Mouse (Mus musculus): ENCODE data around the gene Alkbh3.

The Alkbh3 gene

DNA sequence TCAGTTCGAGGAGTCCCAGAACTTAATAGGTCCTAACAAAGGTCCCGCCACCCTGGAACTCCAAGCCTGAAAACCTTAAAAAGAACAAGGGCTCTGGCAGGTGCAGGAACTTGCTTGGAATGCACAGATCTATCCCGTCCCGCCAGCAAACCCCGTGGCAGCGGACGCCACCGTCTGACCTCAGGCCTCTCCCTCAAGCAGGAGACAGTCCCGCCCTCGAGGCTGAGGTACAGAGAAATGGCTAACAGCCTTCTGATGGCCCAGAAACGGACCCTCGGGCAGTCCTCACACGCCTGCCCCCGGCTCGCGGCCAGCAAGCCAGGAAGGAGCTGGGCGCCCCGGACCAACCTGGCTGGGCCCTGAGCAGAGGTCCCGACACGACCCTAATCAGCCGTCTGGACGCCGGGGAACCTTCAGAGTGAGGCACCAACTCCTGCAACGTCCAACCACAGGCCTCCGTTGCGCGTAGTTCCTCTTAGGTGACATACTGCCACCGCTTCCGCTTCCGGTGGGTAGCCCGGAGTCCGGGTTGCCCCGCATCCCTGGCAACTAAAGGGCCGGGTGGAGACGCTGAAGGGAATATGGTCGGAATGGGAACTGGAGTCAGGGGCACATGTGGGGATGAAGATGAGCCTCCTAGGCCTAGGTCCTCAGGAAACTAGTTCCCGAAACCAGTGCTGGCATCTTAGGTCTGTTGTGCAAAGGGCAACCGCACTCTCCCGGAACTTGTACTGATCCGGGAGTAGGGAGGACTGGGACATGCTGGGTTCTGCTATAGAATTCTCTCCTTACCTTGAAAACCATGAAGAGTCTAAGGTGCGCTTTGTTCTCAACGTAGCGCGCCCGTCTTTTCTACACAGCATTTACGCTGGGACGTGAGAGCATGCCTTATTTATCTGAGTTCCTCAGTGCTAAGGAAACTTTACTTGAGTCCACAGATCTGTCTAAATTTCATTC is at the start of gene Alkbh3:
Alkbh3 (minus strand) TSS at position 473 of the 957 bp plus-strand sequence.
- 3% methylated on average over 47 of the region's 47 CpGs for WGBS

DNA sequence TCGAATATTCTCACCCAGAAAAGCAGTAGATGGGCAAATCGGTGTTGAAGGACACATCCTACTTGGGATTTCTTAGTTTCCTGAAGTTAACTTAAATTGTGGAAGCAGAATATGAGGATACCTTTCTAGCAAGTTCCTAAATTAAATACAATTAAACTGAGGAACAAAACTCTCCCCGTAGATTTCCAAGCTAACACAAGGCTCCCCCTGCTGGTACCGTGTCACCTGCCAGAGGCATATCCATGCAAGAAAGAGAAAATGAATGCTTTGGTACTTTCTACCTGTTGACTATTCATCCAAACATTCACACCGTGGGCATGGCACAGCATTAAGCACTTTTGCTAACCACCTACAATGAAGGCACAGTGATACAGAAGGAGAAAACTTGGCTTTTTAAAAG is 48.9 kb upstream of the Alkbh3 start:
- WGBS, result 66% methylated on average over 5 of the region's 5 CpGs

DNA sequence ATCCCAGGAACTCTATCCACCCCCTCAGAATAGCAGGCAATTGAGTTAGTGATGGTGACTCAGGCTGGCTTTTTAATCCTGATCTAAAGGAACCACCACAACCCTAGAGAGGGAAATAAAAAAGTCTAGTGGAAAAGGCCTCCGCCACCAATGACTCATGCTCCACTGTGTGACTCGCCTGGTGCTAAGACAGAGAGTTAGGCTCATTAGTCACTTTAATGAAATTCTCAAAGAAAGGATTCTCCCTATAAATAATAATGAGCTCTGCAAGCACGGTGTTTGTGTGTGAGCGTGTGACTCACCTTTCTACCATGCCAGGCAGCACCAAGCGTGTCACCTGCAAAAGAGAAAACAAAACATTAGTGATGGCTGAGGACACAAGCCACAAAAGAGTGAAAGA is 41.3 kb upstream of the Alkbh3 start:
- 48% methylated on average over 5 of the region's 5 CpGs for WGBS

DNA sequence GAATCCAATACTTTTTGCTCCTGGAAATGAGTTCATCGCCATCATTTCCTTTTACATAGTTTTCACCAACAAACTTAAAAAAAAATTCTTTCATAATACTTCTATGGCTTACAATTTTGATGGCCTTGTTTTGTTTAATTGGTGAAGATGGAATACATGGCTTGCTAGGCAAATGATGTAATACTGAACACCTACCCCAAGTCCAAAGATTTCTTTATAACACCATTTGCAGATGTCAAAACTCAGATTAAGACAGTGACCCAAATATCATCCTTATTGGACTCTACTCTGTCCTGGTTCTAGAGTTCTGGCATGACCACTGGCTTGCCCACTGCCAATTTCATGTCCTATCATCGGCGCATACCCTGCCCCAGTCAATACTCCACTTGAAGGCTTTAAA is 40.3 kb upstream of the Alkbh3 start:
- 97% methylated on average over 3 of the region's 3 CpGs for whole genome bisulfite sequencing

DNA sequence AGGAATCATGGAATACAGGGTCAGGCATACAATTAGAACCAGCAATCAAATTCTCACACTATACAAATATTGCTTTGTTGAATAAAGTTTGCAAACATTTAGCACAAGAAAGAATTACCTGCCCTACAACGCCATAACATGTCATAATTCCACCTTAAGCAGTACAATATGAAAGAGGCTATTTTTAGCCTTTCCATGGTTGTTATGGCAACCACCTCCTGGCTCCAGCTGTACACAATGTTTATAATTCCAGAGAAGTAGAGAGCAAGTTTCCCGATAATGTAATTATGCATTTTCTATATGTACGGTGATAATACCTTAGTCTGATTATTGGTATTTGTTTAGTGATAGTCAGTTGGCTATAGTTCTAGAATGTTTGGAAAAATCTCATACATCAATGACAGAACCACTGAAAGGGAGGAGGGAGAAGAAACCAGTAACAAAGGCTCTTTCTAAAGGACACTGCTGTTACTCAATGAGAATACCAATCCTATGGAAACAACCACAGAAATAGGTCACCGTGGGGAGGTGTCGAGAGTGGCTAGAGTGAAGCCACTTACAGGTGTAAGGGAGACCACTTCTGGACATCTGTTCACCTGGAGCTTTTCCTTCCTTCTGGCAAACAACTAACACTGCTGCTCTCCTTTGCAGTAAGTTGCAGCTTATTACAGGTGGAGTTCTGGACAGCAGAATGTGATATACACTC is 39.0 kb upstream of the Alkbh3 start:
- 64% methylated on average over 5 of the region's 5 CpGs for WGBS

DNA sequence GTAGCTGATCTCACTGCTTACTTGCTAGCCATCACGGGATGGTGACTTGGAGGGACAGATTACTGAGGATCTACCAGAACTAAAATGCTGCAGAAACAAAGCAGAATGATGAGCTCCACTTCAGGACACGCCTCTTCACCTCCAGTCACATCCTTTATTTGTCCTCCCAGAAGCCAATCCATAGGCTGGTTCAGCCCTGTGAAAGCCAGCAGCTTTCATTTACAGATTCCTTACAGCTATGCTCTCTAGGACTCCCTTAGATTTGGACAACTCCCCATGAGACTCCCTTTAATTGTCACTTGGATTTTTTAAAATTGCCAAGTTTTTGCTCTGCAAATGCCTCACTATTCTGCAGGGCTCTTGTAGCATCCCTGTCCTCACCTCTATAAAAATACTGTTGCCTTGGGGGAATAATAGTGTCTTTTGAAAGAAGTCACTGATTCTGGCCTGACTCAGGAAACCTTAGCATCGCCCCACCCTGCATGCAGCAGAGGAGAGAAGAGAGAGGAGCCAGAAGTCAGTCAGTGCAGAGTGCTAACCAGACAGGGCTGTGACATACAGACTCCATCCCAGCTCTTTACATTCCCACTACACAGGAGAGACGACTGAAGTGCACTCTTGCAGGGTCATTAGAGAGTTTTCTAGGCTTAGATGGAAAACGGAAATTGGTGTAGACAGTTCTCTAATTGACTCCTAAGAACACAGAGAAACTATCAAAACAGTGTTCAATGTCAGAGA is 38.3 kb upstream of the Alkbh3 start:
- WGBS, result 69% methylated on average over 5 of the region's 5 CpGs

DNA sequence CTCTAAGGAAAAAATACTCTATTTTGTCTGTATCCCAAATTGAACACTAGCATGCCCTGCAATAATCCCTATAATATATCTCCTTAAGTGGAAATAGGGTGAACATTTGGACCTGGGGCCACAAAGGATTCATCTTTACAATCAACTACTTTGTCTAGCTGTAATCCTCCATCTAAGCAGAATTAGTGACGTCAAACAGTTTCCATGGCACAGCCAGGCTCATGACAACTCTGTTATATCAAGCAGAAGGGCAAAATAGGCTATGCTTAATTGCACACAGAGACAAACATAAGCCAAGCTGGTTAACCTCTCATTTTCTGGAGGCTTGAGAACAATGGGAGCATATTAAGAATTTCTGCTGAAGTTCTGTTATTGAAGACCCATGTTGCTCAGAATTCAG is 37.7 kb upstream of the Alkbh3 start:
- 41% methylated on average over 1 of the region's 1 CpGs for WGBS

DNA sequence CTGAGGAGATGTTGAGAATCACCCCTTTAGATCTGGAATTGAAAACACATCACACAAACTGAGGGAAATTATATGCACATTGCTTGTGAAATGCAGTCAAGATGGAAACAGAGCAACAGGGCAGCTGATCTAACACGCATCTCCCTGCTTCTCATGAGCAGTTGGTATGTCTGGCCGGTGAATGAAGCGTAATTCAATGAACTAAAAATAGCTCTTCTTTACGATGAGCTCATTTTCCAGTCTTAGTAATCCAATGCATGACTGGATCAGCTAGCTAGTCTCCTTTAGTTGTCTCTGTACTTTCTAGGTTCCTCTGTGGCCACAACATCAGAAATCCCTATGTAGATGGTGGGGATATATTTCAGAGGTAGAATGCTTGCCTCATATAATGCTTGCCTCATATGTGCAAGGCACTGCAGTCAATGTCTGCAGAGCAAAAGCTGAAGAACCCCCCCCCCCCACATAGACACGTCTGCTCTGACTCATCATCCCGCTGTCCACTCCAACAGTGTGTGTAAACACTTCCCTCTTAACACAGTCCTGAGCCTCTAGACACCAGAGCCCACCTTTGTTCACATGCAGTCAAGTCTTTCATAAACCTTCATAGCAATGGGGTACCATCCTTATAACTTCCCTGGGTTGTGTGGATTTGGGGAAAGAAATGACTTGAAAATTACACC is 34.9 kb upstream of the Alkbh3 start:
- 38% methylated on average over 6 of the region's 6 CpGs for WGBS

DNA sequence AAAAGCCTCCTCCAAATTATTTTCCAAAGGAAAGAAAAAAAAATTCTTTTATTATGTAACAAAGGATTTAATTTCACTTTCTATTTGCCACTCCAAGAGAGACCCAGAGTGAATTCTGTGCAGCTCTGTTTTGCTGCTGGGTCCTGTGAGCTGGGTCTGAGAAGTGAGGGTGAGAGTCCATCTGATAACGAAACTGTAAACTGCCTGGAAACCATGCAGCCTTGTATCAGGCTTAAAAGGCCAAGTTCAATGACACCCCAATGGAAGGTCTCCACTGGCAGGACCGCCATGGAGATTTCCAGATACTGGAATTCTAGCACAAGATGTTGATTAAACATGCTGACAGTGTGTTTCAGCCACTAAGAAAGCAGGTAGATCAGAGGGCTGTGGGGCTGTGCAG is 33.6 kb upstream of the Alkbh3 start:
- WGBS, result 80% methylated on average over 2 of the region's 2 CpGs

DNA sequence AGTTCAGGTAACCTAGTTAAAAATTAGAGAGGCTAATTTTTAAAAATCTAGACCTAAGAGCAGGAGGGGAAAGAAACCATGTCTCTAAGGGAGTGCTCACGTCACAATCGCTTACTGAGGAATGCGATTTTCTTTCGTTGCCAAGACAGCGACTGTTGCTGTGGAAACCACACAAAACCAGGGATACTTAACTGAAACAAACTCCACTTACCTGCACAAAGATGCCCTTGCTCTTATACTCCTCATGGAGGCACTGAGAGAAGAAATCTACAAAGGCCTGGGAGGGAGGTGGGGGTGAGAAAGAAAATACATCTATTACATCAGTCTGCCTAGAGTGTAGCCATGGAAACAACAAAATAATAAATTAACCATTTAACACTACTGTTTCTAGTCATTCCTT is 33.1 kb upstream of the Alkbh3 start:
- WGBS, result 30% methylated on average over 5 of the region's 5 CpGs

DNA sequence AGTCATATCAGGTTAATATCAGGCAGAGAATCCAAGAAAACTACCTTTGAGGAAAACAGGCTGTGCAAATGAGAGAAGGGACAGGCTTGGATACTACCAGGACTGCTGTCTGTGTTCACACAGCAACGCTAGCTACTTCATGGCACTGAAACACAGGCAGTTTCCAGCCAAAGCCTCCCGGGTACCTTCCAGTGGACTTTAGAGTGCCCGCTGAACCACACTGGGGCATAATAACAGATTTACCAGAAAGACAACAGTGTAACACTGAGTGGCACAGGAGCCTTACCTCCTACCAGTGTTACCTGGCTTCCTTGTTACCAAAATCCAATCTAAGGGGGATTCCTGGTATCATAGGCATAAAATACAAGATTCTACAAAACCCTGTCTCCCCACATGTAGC is 31.9 kb upstream of the Alkbh3 start:
- 85% methylated on average over 3 of the region's 3 CpGs for WGBS

DNA sequence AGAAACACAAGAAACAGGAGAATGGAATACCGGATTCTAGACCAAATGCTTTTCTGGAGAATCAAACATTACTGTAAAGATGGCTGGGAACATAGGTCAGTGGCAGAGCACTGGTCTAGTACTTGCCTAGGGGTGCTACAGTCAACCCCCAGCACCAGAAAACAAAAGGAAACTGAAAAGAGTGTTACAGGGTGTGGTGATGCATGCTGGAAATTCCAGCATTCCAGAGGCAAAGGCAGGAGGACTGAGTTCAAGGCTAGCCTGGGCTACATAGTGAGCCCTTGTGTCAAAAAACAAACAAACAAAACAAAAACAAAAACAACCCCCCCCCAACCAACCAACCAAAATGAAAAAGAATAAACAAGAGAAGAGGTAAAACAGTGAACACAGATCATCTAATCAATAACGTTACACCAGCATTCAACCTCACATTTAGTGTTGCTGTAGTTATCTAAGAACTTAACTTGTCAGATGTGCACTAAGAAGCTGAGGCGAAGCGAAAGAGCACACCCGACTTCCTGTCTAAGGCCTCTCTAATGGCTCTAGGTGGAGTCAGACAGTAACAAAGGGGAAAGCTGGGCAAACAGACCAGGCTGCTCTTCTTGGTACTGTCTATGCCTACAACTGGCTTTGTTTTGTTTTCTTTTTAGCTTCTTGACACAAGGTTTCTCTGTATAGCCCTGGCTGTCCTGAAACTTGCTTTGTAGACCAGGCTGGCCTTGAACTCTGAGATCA is 30.0 kb upstream of the Alkbh3 start:
- WGBS, result 88% methylated on average over 5 of the region's 5 CpGs

DNA sequence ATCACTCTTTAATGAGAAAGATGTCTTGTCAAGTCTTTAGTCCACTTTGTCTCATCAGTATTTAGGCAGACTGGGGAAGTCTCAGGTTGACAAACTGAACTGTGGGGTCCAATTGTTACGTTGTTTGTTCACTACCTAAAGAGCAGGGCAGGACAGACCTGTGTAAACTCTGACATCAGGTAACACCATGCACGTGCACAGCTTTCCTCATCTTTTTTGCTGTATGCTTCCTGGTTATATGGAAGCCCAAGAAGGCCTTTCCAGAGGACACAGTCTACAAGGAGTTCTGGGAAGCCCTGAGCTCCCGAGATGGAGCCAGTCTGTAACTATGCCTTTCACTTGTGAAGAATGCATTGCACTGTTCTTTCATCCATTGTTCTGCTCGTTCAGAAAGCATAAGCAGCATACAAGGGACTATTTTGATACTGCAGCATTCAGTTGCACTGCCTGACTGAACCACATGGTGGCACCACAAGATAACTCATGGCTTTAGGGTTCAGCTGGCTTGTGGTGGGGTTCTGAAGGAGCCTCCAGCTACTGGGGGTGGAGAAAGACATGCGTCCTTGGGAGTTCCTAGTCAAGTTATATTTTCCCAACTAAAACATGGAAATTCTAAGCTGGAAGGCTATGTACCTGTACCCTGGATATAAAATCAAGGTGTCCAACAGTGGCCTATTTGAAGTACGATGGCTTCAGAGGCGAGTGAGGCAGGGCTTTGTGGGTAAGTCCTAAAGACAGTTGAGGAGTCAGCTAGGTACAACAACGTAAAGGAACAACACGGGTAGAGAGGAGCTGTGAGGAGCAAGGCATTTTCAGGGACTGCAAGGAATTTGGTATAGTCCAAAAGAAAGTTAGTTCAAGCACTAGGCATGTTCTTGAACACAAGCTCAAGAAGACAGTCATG is 25.1 kb upstream of the Alkbh3 start:
- WGBS, result 57% methylated on average over 9 of the region's 9 CpGs

DNA sequence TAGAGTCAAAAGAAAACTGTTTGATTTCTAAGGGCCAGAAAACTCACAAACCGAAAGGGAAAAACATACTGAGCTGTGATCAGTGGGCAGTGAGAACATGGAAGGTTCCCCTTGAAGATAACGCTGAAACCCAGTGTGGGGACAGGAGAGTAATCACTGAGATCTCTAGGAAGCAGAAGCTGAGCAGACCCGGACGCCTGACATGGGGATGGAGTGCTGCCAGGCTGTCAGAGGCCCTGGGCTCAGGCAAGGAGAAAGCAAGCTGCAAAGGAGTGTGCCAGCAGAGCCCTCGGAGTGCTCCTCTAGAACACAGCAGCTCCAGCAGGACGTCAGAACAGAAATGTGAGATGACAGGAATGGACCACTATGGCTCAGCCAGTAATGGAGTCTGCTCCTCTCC is 14.0 kb upstream of the Alkbh3 start:
- WGBS, result 55% methylated on average over 6 of the region's 6 CpGs

DNA sequence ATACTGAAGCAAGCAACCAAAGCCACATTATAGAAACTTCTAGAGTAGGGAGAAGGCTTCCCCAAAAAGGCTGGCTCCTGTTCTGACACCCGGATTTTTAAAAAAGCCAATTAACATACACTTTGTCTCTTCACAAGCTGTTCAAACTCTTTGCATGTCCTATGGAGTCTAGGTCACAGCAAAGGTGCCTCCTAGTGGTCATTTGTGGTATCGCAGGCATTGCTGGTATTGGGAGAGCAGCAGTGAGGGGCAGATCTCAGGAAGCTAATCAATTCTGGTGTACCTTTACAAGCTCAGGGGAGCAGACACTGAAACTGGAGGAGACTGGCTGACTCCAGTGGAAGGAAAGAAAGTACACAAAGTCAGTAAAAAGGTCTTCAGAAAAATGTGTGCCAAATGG is 8.3 kb downstream of the Alkbh3 start:
- WGBS, result 1% methylated on average over 2 of the region's 2 CpGs

DNA sequence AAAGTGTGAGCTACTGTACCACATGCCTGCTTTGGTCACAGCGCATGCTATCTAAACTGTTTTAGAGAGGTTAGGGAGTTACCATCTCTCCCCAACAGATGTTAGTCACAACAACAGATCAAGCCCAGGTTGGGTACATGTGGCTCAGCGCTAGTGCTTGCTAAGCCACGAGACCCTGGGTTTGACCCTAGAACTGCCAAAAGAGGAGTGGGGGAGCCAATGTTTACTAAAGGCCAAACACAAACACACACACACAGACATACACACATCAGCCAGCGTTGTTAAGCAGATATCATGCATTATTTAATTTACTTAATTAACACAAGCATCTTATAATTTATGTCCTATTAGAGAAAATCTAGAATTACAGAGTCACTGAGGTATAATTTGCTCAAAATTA is 8.7 kb downstream of the Alkbh3 start:
- WGBS, result 71% methylated on average over 4 of the region's 4 CpGs

DNA sequence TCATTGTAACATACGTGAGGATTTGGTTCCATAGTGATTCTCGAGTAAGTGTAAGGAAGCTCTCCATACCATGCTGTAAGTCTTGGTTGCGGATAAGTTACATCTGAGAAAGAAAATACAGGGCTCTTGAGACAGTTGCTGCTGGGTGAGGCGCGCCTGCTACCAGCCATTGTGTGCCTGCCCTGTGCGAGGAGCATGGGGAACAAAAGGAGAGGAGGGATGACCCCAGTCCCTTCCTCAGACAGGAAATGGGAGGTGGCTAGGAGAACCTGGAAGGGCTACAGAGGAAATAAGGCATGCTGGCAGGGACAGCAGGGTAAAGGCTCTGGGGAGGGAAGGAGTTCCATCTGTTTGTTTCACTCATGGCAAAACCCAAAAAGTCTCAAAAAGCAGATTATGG is 9.2 kb downstream of the Alkbh3 start:
- whole genome bisulfite sequencing, result 86% methylated on average over 6 of the region's 6 CpGs

DNA sequence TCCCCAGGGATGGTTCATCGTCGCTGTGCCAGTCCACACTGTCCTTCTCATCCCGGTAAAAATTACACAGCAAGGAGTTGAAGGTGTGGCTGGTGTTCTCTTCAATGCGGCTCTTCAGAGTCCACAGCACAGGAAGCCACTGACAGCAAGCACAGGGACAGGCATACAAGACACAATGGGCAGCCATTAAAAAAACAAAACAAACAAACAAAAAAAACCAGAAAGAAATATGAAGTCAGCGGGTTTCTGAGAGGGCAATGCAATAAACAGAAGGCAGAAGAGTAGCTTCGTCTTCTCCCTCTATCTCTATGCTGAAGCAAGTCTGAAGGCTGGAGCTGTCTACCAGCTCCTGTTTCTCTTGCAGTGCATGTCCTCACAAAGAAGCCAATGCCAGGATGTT is 14.4 kb downstream of the Alkbh3 start, which contains the start of gene Gm27027:
Gm27027 (minus strand) TSS at position 101 of the 400 bp plus-strand sequence.
- WGBS, result 88% methylated on average over 6 of the region's 6 CpGs

DNA sequence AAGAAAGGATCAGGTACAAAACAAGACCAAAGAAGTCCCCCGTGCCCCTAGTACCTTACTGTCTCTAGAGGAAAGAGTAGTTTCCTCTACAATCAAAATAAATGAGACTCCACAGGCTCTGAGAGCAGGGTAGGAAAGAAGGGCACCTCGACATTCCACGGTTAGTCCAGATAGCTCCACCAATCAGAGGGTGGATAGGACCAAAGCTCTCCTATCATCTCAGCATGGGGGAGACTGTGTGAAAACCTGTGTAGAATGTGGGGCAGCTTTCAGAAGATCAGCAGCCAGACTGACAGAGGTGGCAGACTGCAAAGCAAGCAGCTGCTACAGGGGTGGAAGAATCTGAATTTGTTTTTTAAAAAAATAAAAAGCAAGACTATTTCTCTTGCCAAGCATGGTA is 17.8 kb downstream of the Alkbh3 start:
- WGBS, result 25% methylated on average over 3 of the region's 3 CpGs

DNA sequence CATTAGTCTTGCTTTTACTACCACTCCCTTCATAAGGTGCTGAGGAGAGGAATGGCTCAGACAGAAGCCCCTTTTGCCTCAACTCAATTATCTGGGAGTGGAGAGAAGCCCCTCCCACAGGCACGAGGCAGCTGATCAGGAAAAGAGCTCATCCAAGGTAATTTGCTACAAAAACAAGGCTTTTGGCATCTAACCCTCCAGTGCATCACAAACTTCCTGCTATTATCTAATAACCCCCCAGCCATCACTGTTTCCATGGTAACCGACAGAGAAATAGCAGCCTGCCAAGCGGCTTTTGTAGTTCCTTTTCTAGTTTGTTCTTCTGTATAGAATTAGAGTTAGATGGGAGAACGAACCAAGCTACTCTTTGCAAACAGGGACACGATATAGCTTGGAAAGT is 18.3 kb downstream of the Alkbh3 start:
- 21% methylated on average over 5 of the region's 5 CpGs for WGBS

All from cerebral cortex, adult 2 months (tissue).